Mouse (Mus musculus): ENCODE data around the gene Pax6.

The Pax6 gene

GRCm38 (mm10) chr2:105726657-105727056 is 58.0 kb downstream of the Pax6 start:
- no peak for DNase-seq (ENCODE audit: low read depth, low spot score)

GRCm38 (mm10) chr2:105730704-105731103 is 62.0 kb downstream of the Pax6 start:
- DNase-seq (ENCODE audit: low read depth, low spot score), result no peak

- no peak for DNase-seq (ENCODE audit: low read depth, low spot score)
Measured at GRCm38 (mm10) chr2:105736166-105736565, 67.5 kb downstream of the Pax6 start.

- no peak for DNase-seq (ENCODE audit: low read depth, low spot score)
Measured at GRCm38 (mm10) chr2:105746896-105747295, 78.2 kb downstream of the Pax6 start.
